Mouse (Mus musculus) CH12.LX (cell line): ENCODE measurements around the gene Ntn3. TPM values are rescaled to one million over a fixed set of nuclear protein-coding genes. Genes with fewer than 3 reads are reported as not detected.

Source experiments
- DNase-seq: peaks from one replicate; pipeline ENCODE4 v3.0.0-alpha.2; 2013; ENCODE audit errors: extremely low read depth
- H3K27ac ChIP-seq: 2 replicates; pipeline ENCODE4 v1.5.1; 2012; ENCODE audit warnings: low read depth, mild to moderate bottlenecking, control low read depth, moderate library complexity; ENCODE audit not compliant: insufficient read depth
- H3K27me3 ChIP-seq: replicated peaks from 2 replicates; pipeline ENCODE3; 2012; ENCODE audit warnings: inconsistent platforms
- H3K36me3 ChIP-seq, 2 experiments: replicated peaks in 1 of 2; 2 replicates each; pipeline versions ENCODE3 to v1.6.1; 2012; ENCODE audit warnings: inconsistent platforms in 1 of 2, low read length in 1 of 2, mild to moderate bottlenecking in 1 of 2, mixed read lengths in 1 of 2, moderate library complexity in 1 of 2; ENCODE audit not compliant: control insufficient read depth in 1 of 2, insufficient read depth in 1 of 2
- H3K4me1 ChIP-seq, 2 experiments: 2 replicates each; pipeline ENCODE4 v1.6.1; 2012; ENCODE audit warnings: inconsistent platforms in 1 of 2, moderate library complexity in 1 of 2; ENCODE audit not compliant: insufficient read depth in 2 of 2, control insufficient read depth in 1 of 2
- H3K4me2 ChIP-seq: 2 replicates; pipeline ENCODE4 v1.6.1; 2012; ENCODE audit warnings: low read depth, mild to moderate bottlenecking, control low read depth; ENCODE audit not compliant: poor library complexity, insufficient read depth, severe bottlenecking
- H3K4me3 ChIP-seq, 3 experiments: fragments of 150-350 bp in 1 of 3; sonication (generic) in 1 of 3; replicated peaks in 1 of 3; 2 replicates each; pipeline versions ENCODE3 to v1.5.1; 2011 to 2012; ENCODE audit warnings: low read depth in 2 of 3, low read length in 2 of 3, mild to moderate bottlenecking in 2 of 3, moderate library complexity in 2 of 3, control low read depth in 1 of 3, improper control_type of control experiment in 1 of 3, inconsistent platforms in 1 of 3, mixed read lengths in 1 of 3; ENCODE audit not compliant: poor library complexity in 1 of 3
- H3K79me2 ChIP-seq: replicated peaks from 2 replicates; pipeline ENCODE4 v1.6.1; 2012; ENCODE audit warnings: mild to moderate bottlenecking, moderate library complexity; ENCODE audit not compliant: control insufficient read depth, poor library complexity, insufficient read depth, severe bottlenecking; ENCODE audit errors: extremely low read depth
- H3K9ac ChIP-seq: 2 replicates; pipeline ENCODE4 v1.6.1; 2012; ENCODE audit warnings: low read depth, mild to moderate bottlenecking, control low read depth, moderate library complexity; ENCODE audit not compliant: insufficient read depth
- H3K9me3 ChIP-seq: replicated peaks from 2 replicates; pipeline ENCODE3; 2012; ENCODE audit warnings: low read length, inconsistent platforms, mixed read lengths
- CHD2 ChIP-seq: IDR thresholded peaks from 2 replicates; pipeline ENCODE4 v1.6.1; 2011; ENCODE audit warnings: low read length, improper control_type of control experiment
- CTCF ChIP-seq, 2 experiments: IDR thresholded peaks in 1 of 2; conservative IDR thresholded peaks in 1 of 2; 2 replicates each; pipeline ENCODE4 v1.5.1; 2011 to 2012; ENCODE audit warnings: low read depth in 2 of 2, low read length in 2 of 2, improper control_type of control experiment in 1 of 2, inconsistent platforms in 1 of 2, mild to moderate bottlenecking in 1 of 2, moderate library complexity in 1 of 2
- E2F4 ChIP-seq: IDR thresholded peaks from 2 replicates; pipeline ENCODE4 v1.6.1; 2011; ENCODE audit warnings: low read depth, low read length, improper control_type of control experiment; ENCODE audit not compliant: insufficient replicate concordance
- GABPA ChIP-seq: IDR thresholded peaks from 2 replicates; pipeline ENCODE4 v1.6.1; 2012; ENCODE audit warnings: low read depth, low read length, improper control_type of control experiment, inconsistent platforms; ENCODE audit not compliant: insufficient replicate concordance
- JUN ChIP-seq: IDR thresholded peaks from 2 replicates; pipeline ENCODE4 v1.6.1; 2011; ENCODE audit warnings: low read depth, mild to moderate bottlenecking, low read length, improper control_type of control experiment, moderate library complexity; ENCODE audit not compliant: insufficient read depth
- JUND ChIP-seq: conservative IDR thresholded peaks from 2 replicates; pipeline ENCODE4 v1.6.1; 2011; ENCODE audit warnings: low read depth, low read length, improper control_type of control experiment
- KAT2A ChIP-seq: IDR thresholded peaks from 2 replicates; pipeline ENCODE4 v1.6.1; 2012; ENCODE audit warnings: low read length, improper control_type of control experiment, inconsistent platforms; ENCODE audit not compliant: insufficient replicate concordance
- MEF2A ChIP-seq: IDR thresholded peaks from 2 replicates; pipeline ENCODE4 v1.6.1; 2014; ENCODE audit warnings: low read depth, mild to moderate bottlenecking, inconsistent platforms, low read length, improper control_type of control experiment, borderline replicate concordance
- MXI1 ChIP-seq: IDR thresholded peaks from 2 replicates; pipeline ENCODE4 v1.6.1; 2011; ENCODE audit warnings: mild to moderate bottlenecking, low read depth, low read length, improper control_type of control experiment
- MYC ChIP-seq: IDR thresholded peaks from 2 replicates; pipeline ENCODE4 v1.6.1; 2011; ENCODE audit warnings: low read depth, mild to moderate bottlenecking, improper control_type of control experiment, low read length
- PAX5 ChIP-seq: IDR thresholded peaks from 2 replicates; pipeline ENCODE4 v1.6.1; 2012; ENCODE audit warnings: low read length, inconsistent platforms, mixed read lengths
- POLR2A ChIP-seq: IDR thresholded peaks from 2 replicates; pipeline ENCODE4 v1.6.1; 2011; ENCODE audit warnings: low read depth, mild to moderate bottlenecking, improper control_type of control experiment, low read length
- POLR2AphosphoS2 ChIP-seq: IDR thresholded peaks from 2 replicates; pipeline ENCODE4 v1.6.1; 2011; ENCODE audit warnings: low read depth, low read length, improper control_type of control experiment
- RCOR1 ChIP-seq: conservative IDR thresholded peaks from 2 replicates; pipeline ENCODE4 v1.6.1; 2012; ENCODE audit warnings: low read depth, mild to moderate bottlenecking, inconsistent platforms, low read length, improper control_type of control experiment
- SIN3A ChIP-seq: IDR thresholded peaks from 2 replicates; pipeline ENCODE4 v1.6.1; 2012; ENCODE audit warnings: low read length, improper control_type of control experiment, inconsistent platforms
- SMC3 ChIP-seq: IDR thresholded peaks from 2 replicates; pipeline ENCODE4 v1.6.1; 2011; ENCODE audit warnings: low read depth, low read length, improper control_type of control experiment
- TCF12 ChIP-seq: IDR thresholded peaks from 2 replicates; pipeline ENCODE4 v1.6.1; 2014; ENCODE audit warnings: low read depth, mild to moderate bottlenecking, inconsistent platforms, low read length, improper control_type of control experiment
- USF1 ChIP-seq: IDR thresholded peaks from 2 replicates; pipeline ENCODE4 v1.6.1; 2014; ENCODE audit warnings: low read depth, mild to moderate bottlenecking, inconsistent platforms, low read length, improper control_type of control experiment
- USF2 ChIP-seq: conservative IDR thresholded peaks from 2 replicates; pipeline ENCODE4 v1.6.1; 2011; ENCODE audit warnings: low read depth, low read length, improper control_type of control experiment
- ZMIZ1 ChIP-seq: IDR thresholded peaks from 2 replicates; pipeline ENCODE4 v1.6.1; 2012; ENCODE audit warnings: low read depth, mild to moderate bottlenecking, inconsistent platforms, low read length, improper control_type of control experiment
- dilution Hi-C: fragments of 300-500 bp; cut with MboI; formaldehyde crosslinking; loops from 2 replicates; pipeline ENCODE4 v1.14.3; 2020; ENCODE audit warnings: low sequenced_read_pairs; ENCODE audit not compliant: extremely low pct_unique_long_range_greater_than_20kb, extremely low pct_ligation_motif_present
- in situ Hi-C: fragments of 300-500 bp; cut with MboI; formaldehyde crosslinking; loops from 3 replicates; pipeline ENCODE4 v1.14.3; 2019; ENCODE audit warnings: low sequenced_read_pairs, low pct_ligation_motif_present, low pct_unique_long_range_greater_than_20kb, mixed read lengths
- polyA plus RNA-seq: library from polyadenylated mRNA; unstranded; fragments of >175 nt; gene quantifications from 2 replicates; pipeline ENCODE4 v1.2.1, GENCODE M21; 2012; ENCODE audit warnings: low read depth; ENCODE audit not compliant: insufficient read length
- total RNA-seq, 2 experiments: library from RNA; depleted of rRNA; stranded (reverse); fragments of 300-350 nt in 1 of 2; fragments of >200 nt in 1 of 2; gene quantifications; 2 replicates each; pipeline ENCODE4 v1.2.3; 2012 to 2014

Ntn3 gene
- total and polyA plus RNA-seq, 3 experiments: 0.08 to 0.10 TPM; not detected in 1

DNA sequence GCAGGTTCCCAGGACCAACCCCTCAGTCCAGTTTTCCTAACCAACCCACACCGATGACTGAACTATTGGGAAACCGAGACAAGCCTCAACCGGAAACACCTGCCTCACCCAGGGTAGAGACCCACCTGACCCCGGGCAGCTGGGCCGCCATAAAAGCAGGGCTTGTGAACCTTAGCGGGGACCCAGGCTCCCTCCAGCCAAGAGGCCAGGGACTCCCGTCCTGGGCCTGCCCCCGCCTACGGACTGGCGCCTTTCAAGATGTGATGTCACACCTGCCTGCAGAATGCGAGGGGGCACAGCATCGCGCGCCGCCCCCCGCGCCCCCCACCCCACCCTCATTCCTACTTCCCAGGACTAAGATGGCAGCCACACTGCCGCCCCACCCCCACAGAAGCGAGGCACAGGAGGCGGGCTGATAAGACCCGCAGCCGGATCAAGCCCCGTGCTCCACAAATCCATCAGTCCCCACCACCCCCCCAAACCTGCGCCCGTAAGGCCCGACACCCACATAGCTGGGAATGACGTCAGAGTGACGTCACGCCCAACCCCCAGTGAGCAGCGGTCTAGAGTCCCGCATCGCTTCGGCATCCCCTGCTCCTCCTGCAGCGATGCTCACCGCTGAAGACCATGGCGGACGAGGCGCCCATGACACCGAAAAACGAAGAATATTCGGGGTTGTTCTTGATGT, 40.6 kb downstream of the Ntn3 start:
- TF ChIP-seq CHD2 (peak; percentile 48; the same call in 1 of the 2 replicates), ZMIZ1 (no peak), MXI1 (peak; percentile 23; the same call in 1 of the 2 replicates), E2F4 (no peak), SMC3 (no peak), SIN3A (peak; percentile 68; the same call in 1 of the 2 replicates), POLR2A (no peak), USF2 (no peak)
- peak; percentile 50 for DNase-seq
- in situ Hi-C loops: loop anchor here (5.0 kb wide), 1 partner anchor 129 kb away; no protein-coding TSS in a partner anchor

DNA sequence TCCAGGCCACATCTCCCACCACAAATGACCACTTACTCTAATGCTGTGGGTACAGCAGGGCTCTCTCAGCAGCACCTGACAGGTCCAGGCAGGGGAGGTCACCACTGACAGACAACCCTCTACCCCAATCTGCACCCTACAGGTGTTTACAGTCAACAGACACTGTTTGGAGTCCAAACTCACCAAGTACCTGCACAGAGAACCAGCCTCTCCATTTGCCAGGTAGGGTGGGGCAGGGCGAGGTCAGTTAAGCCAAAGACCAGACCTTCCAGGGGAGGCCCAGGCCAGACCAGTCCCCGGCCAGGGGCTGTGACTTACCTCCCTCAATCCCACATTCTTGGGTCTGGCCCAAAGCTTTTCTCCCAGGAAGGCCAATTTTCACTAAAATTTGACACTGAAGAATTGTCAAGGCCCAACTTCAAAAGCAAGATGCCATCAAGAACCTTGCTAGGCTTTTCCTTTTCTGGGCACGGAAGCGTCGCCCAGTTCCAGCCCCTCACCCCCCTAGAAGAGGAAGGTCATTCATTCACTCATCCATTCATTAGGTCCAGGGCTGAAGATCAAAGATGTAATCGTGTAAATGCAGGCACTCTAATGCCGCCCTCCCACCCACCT, 41.3 kb downstream of the Ntn3 start:
- Histone ChIP-seq H3K9ac (peak overlapping the region; percentile 83), H3K79me2 (peaks cover 26% of the 10 kb centered on the region), H3K9me3 (no peaks in the 10 kb centered on the region), H3K27me3 (no peaks in the 10 kb centered on the region), H3K4me1 (peaks cover 17 to 56% of the 10 kb centered on the region in 2 experiments), H3K36me3 (peaks cover 33 to 41% of the 10 kb centered on the region in 2 experiments), H3K4me2 (peak overlapping the region; percentile 75), H3K27ac (no peak overlapping the region), H3K4me3 (peak overlapping the region; percentile 78 to 96 (median 84))
- no peak for DNase-seq
- TF ChIP-seq JUN (no peak), RCOR1 (no peak)
- in situ Hi-C loops: loop anchor here (5.0 kb wide), 1 partner anchor 129 kb away; no protein-coding TSS in a partner anchor
- dilution Hi-C loops: no loop called here

More for the DNA sequence above, 40.6 kb downstream of the Ntn3 start:
- dilution Hi-C loops: no loop called here
- Histone ChIP-seq H3K27me3 (no peaks in the 10 kb centered on the region), H3K4me3 (peak overlapping the region; percentile 78 to 96 (median 84)), H3K9ac (peak overlapping the region; percentile 83), H3K9me3 (no peaks in the 10 kb centered on the region), H3K4me1 (peaks cover 17 to 59% of the 10 kb centered on the region in 2 experiments), H3K27ac (peak overlapping the region; percentile 87), H3K4me2 (peak overlapping the region; percentile 75), H3K36me3 (peaks cover 27 to 33% of the 10 kb centered on the region in 2 experiments), H3K79me2 (peaks cover 26% of the 10 kb centered on the region)

DNA sequence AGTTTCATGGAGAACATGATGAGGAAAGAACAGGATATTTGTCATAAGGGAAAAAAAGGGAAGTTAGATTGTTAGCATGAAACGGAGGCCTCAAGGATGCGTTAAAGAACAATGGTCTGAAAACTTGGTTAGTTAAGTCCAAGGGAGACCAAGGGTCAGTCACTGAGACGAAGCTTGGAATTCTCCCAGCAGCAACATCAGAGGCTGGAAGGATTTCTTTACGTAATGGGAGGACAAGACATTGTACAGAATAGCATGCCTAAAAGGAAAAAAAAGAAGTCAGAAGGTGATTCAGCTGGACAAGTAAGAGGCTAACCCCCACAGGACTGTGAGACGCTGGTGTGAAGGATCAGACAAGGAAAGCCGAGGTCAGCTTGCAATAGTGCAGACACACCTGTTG, 42.2 kb downstream of the Ntn3 start:
- Histone ChIP-seq H3K27ac (no peak overlapping the region), H3K4me2 (no peak overlapping the region), H3K36me3 (peaks cover 33 to 45% of the 10 kb centered on the region in 2 experiments), H3K9ac (no peak overlapping the region), H3K79me2 (peaks cover 26% of the 10 kb centered on the region), H3K4me3 (no peak overlapping the region), H3K9me3 (no peaks in the 10 kb centered on the region), H3K27me3 (no peaks in the 10 kb centered on the region), H3K4me1 (peaks cover 17 to 48% of the 10 kb centered on the region in 2 experiments)
- TF ChIP-seq USF1 (no peak), KAT2A (no peak), PAX5 (no peak), GABPA (no peak), MYC (no peak), POLR2AphosphoS2 (no peak), TCF12 (no peak), MEF2A (no peak), USF2 (no peak), CTCF (conservative IDR thresholded peaks at IDR 0.05 in 1 of 2, IDR thresholded peaks at IDR 0.05 in 1 of 2; ENCODE audit: low read depth in 2 of 2, low read length in 2 of 2) (no peak), ZMIZ1 (no peak), E2F4 (no peak), RCOR1 (no peak), JUND (no peak), SIN3A (no peak), POLR2A (no peak)
- DNase-seq: no peak
- in situ Hi-C loops (loop anchor here (5.0 kb wide), 1 partner anchor 130 kb away; no protein-coding TSS in a partner anchor), dilution Hi-C loops (no loop called here)
